Mouse (Mus musculus): ENCODE data around the gene Dad1.
"Not testable (repeated sequence)": the region's sequence is repeated elsewhere in the genome, so short reads cannot be mapped to it uniquely, and the experiment has no call there.

Dad1 gene

DNA sequence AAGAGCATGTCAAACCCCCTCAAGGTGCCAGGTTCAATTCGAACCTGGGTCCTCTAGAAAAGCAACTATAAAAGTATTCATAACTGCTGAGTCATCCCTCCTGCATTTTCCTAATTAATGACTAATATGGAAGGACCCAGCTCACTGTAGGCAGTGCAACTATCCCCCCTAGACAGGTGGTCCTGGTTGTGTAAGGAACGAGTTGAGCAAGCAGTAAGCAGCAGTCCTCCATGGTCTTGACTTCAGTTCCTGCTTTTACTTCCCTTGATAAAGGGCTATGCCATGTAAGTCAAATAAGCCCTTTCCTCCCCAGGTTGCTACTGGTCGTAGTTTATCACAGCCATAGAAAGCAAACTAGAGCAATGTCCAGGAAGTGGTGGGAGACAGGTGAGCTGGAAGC, 7.7 kb downstream of the Dad1 start:
- no peak for DNase-seq (ENCODE audit: low read depth, low spot score)

DNA sequence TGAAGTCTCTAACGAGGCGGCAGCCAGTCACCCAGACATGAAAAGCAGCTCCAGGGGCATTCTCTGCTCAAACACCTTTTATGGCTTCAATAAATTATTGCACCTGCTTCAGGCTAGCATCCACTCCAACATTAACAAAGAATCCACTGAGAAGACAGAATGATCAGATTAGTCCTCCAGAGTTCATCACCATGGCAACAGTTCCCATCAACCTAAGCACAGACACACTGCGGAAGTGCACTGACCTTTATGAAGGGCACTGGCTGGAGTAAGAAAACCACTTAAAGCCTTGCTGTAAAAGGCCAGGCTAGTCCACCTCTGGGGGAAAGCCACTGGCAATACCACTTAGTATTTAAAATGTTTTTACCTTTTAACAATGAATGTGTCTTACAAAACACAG, 9.7 kb downstream of the Dad1 start:
- DNase-seq (ENCODE audit: low read depth, low spot score), result no peak

DNA sequence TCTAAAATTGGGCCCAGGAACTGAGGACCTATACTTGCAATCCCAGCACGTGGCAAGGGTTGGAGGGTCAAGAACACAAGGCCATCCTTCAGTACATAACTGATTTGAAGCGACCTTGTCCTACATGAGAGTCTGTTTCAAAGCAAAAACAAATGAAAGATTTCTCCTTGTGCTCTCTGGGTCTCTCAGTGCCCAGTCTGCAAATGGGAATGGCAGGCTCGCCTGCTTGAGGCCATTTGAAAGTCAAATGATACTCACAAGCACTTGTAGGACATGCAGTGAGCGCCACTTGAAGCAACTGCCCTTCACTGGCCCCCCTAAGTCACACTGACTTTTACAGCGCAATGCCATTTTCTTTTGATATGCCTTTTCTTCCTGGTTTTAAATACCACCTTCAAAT, 13.4 kb downstream of the Dad1 start:
- no peak for DNase-seq (ENCODE audit: low read depth, low spot score)

DNA sequence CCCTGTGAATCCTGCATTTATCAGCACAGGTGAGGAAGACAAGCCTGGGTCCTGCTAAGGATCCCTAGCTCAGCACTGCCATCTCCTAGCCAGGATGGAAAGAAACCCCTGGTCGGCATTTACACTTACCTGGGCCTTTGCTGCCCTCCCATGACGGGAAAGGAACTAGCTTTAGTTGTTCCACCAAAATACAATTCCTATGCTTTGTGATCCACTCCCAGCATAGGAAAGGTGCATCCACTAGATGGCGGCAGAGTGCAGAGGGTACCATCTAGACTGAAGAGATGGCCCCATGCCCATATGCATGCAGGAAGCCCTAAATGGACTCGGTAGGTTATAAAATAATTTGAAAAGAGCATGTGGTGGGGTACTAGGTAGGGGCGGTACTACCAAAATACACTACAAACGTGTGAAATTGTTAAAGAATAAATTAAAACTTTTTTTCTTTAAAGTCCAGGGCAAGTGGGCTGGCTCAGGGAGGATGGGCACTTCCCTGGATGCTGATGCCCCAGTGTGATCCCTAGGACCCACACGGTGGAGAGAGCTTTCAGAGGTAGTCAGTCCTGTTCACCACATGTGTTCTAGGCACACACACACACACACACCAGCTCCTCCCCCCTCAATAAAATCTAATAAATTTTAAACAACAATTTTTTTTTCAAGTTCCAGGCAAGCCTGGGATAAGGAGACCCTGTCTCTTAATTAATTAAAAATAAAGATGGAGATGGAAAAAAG, 14.7 kb downstream of the Dad1 start:
- peak; percentile 63 for DNase-seq (ENCODE audit: low read depth, low spot score)

DNA sequence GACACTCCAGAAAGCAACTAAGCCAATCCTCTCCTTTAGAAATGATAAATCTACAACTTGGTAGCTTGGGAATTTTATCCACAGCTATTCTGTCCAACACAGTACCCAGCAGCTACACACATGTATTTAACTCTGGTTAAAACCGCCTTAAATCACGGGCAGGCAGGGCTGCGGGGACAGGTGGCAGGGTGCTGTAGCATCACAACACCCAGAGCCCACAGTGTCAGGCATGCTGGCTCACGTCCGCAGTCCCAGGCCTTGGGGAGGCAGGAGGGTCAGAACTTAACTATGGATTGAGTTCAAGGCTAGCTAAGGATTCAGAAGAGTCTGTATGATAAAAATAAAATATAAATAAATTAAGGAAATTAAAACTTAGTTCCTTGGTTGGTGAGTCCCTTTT, 17.0 kb downstream of the Dad1 start:
- no peak for DNase-seq (ENCODE audit: low read depth, low spot score)

DNA sequence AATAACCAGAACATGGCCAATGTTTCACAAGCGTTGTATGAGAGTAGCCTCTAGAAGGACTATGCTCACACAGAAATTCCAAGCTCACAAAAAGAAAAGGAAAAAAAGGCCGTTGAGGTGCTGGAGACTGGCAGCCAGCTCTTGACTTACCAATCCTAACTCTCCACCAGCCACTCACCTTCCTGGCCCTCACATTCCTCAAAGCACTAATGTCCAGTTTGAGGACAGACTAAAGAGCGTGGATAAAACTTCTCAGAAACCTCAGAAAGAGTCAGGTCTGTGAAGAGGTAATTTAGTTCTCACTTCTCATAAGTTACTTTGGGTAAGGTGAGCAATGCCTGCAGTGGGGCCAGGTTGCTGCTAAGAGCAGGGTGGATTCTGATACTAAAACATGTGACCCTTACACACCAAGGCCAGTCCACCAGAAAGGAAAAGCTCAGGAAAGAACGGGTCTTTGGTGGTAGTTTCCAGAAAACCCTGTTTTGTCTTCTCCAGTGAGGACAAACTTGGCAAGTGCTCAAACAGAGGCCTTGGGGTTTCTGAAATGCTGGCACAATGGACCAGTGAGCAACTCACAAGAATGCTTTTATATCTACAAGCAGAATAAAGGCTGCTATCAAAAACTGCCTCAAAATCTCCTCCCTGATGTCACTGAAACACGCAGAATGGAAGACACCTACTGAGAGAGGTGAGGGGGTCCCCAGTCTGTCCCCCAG, 17.9 kb downstream of the Dad1 start:
- no peak for DNase-seq (ENCODE audit: low read depth, low spot score)

DNA sequence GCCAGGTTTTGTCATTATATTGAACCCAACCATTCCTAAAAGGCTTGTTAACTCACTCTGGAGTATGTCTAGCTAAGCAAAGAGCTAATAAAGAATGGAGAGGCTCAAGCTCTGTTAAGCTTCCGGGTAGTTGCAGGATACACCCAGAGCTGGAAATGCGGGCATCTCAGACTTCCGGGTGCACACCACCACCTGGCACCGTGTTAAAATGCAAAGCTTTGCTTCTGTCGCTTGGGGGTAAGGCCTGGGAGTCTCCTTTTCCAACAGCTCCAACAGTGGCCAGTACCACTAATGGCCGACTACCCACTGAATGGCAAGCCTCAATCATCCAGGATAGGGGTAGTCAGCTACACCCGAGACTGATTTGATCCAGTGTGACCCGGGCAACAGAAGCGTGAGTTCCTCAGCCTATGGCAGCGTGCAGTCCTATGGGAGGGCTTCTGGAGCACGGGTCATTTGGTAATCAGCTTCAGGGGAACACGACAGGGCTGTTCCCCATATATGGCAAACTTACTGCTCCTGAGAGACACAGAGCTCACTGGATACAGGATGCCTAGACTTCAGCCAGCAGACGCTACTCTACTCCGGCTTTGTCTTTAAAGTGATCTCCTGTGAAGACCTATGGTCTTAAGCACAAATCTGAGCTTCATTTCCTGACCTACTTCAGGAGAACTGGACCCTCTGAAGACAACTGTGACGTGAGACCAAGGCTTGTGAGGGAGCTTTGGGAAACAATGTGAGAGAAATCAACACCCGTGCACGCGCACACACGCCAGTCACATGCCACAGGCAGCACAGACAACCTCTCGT, 19.5 kb downstream of the Dad1 start:
- DNase-seq (ENCODE audit: low read depth, low spot score), result no peak

DNA sequence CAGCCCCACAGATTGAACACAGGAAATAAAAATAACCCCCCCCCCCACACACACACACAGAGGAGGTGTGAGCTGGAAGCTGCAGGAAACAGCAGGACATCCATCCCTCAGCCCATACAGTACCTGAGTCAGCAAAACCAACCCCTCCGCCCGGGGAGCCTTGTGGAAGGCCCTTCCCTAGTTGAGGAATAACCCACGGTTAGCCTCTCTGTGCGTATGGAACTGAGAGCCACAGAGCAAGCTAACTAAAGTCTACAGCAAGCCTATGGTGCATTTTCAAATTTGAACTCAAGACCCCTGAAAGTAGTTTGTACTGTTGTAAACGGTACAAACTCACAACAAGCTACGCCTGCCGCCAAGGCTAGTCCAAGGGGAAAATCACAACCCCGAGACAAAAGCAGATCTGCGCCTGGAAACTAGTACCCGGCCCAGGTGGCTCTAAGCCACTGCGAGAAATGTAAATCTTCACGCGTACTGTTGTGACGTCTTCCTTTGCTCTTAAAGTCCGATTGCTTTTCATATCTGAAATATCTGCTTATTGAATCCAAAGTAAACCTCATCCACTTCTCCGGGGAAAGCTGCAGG, 20.3 kb downstream of the Dad1 start:
- DNase-seq (ENCODE audit: low read depth, low spot score), result no peak

DNA sequence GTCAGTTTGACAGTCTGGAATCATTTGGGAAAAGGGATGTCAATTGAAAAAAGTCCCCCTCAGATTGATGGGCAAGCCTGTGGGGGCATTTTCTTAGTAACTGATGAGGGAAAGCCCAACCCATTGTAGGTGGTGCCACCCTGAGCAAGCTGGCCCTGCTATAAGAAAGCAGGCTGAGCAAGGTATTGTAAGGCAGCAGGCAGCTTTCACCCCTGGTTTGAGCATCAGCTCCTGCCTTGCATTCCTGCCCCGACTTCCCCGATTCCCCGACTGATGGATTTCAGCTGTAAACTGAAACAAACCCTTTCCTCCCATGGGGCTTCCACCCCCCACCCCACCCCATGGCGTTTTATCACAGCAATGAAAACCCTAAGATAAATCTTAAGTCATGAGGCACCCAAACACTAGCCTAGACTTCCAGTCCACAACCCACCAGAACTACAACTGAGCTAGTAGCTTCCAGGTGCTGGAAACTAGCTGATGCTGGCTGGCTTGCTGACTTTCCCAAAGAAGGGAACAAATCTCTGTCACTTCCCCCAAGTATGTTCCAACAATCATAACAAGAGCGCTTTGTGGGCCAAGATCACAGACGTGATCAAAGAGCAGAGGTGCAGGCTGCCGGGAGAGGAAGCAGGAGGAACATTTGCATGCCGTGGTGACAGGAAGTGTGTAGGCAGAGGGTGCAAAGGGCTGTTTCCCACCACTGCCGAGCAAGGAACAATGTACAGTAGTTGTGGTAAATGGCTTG, 20.9 kb downstream of the Dad1 start:
- DNase-seq (ENCODE audit: low read depth, low spot score), result no peak

DNA sequence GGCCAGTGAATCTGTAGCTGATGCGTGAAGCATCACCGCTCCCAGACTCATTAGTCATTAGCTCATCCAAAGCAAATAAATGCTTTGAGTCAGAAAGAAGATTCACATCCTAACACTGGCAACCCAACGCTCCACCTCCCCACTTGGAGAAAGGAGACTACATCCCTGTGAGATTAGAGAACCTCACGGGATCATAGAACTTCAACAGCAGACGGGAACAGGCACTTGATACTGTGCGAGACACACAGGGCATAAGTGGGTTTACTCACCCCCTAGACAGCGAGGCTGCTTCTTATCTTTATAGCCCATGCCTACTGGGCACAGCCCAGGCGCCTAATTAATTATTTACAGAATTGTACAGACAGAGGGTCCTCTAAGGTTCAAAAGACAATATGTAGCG, 21.8 kb downstream of the Dad1 start:
- DNase-seq (ENCODE audit: low read depth, low spot score), result no peak

DNA sequence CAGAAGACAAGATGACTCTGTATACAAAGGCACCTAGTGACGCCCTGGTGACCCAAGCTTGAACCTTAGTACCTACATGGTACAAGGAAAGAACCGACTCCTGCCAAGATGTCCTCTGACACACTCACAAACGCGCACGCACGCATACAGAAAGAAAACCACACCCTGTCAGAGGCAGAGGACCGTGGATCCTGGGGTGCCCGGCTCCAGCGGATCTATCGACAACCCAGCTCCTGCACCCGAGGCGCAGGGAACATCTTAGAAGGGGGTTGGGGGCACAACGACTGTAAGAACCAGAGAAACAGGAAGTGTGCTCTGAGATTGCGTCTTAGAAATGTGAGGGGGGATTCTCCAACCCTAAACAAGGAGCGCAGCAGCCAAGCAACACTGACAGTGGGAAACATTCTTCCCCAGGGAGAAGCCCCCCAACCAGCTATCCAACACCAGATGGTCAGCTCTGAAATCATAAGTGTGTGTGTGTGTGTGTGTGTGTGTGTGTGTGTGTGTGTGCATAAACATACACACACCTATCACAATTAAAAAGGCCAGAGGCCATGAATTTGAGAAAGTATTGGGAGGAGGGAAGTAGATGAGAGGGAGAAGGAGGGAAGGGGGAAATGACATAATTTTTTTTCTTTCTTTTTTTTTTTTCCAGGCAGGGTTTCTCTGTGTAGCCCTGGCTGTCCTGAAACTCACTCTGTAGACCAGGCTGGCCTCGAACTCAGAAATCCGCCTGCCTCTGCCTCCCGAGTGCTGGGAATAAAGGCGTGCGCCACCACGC, 22.5 kb downstream of the Dad1 start:
- no peak for DNase-seq (ENCODE audit: low read depth, low spot score)

DNA sequence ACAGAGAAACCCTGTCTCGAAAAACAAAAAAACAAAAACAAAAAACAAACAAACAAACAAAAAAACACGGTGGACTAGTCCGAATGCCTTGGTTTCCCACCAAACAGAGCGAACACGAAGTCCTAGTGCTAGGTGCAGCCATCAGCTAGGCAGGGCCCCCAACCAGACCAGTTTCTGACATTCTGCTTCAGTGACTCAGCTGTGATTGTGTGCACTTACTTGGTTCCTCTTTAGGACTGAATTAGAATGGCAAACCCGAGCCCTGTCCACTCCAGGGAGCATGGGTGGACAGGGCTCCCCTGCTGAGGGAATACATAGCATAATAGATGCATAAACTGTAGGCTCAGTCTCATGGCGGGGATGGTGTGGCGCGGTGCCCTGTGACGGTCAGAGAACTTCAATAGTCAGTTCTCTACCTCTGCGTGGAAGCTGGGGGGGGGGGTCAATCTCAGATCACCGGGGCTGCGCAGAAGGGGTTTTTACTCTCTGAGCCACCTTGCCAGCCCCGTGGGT, 23.2 kb downstream of the Dad1 start:
- DNase-seq (ENCODE audit: low read depth, low spot score), result no peak

DNA sequence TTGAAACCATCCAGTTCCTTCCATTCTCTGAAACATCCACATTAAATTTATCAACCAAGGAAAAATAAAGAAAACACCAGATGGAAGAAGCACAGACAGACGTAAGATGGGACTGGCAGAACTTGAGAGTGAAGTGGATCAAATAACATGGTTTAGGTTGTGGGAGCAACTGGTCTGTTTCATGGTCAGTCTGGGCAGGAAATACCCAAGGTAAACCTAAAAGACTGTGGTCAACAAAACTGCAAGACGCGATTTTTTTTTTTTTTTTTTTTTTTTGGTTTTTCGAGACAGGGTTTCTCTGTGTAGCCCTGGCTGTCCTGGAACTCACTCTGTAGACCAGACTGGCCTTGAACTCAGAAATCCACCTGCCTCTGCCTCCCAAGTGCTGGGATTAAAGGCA, 24.1 kb downstream of the Dad1 start:
- not testable (repeated sequence) for DNase-seq (ENCODE audit: low read depth, low spot score)

DNA sequence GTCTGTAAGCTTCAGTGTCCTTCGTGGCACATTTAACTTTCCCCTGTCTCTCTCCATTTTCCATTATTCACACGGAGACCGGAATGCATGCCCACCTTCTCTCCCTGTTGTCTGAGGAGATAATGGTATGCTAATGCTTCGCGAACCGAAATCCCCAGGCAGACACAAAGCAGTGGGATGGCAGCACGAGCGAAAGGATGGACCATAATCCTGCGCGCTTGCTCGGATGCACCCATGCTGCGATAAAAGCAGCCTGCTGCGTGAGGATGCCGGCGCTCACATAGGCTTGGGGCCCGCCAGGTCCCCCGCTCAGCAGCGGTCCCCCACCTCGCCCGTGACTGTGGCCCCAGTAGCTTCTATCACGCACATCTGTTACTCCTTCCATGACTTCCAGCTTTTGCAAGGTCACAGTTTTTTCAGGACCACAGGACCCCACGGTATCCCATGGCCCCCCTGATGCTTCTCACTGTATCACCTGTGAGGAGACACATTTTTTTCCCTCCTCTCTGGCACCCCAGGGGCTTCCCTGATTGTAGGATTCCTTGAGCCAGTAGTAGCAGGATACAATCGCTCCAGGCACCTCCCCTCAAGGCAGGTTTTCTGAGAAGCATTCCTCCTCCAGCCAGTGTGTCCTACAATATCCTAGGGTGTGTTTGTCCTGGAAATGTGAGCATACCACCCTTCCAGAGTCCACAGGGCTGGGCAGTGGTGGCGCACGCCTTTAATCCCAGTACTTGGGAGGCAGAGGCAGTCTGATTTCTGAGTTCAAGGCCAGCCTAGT, 24.8 kb downstream of the Dad1 start:
- DNase-seq (ENCODE audit: low read depth, low spot score), result no peak

DNA sequence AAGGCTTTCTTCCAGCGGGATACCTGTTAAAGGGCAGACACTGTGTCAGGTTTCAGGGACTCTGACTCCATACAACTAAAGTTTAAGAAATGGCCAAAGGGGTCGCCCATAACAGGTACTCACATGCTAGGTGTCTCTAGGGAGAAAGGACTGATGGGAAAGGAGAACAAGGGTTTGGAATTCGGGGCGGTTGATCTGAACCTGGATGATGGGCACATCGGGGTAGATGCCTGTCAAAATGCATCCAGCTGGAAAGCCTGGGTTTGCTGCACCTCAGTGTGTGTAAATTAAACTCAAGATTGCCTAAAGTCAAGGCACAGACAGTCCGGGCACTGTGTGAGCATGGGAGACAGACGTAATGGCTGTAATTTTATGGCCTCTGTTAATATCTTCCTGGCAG, 25.4 kb downstream of the Dad1 start:
- no peak for DNase-seq (ENCODE audit: low read depth, low spot score)

DNA sequence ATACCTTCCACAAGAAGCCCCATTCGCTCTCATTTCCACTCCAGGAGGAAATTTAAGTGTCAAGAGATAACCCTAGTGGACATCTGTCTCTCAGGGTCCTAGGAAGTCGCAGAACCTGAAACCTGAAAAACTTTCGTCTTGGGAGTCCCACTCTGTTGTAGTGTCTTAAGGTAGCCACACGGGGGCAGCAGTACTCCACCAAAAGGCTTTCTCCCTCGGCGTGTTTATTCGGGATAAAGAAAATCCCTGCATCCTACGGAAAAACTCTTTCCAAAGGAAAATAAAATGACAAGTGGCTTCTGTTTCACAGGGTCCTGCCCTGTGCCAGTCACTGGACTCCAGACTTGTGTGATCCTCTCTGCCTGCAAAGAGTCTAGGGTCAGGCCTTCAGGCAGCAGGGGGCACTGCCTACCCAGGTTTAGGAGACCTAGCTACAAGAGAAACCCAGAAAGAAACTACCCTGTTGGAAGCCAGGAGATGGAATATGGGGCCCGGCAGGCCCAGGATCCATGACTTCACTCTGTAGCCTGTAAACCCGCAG, 25.9 kb downstream of the Dad1 start:
- DNase-seq (ENCODE audit: low read depth, low spot score), result peak; percentile 49

DNA sequence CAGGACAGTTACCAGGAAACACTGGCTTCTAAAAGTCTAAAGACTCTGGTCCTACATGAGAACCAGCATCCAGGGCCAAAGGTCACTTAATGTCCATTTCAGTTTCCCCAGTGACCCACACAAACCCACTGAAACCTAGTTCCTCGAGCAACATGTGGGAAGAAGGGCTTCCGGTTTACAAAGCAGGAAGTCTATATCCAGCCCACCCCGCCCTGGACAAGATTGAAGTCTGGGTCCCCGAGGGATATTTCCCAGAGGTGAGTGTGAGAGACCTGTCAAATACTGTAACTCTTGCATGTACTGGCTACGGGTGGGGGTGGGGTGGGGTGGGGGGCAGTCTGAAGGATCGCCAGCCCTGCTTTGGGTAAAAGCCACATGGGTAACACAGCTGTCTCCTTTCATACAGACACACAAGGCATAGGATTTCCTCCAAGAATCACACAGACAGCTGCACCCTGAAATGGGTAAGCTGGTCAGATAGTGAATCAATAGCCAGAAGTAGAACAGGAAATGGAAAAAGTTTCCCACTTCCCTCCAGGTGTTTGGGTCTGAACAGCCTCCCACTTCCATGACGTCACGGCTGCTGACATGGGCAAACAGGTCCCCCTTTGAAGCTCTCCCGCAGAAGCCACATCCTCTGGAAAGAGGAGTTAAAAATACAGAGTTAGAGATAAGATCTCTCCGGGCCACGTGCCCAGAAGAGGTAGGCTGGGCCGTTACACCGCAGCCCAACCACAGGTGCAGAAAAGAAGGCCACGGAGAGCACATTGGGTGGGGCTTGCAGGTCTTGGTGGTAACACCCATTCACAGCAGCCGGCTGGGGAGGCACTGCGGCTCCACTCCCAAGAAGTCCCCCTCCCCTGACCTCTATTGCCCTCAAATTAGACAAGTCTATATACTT, 26.7 kb downstream of the Dad1 start:
- DNase-seq (ENCODE audit: low read depth, low spot score), result no peak

DNA sequence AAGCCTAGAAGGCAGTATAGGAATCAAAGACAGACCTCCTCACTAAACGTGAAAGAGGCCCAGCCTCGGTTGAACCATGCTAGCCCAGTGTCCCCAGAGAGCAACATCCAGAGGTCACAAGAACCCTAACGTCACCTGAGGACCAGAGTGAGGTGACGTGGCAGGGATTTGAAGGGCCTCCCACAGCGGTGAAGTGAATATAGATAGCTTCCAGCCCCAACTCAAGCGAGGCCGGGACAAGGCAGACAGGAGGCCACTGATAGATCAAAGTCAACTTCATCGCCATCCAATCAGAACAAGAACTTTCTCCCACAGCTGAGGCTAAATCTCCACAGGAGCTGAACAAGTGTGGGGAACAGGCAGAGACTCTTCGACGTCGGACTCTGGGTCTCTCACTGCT, 28.2 kb downstream of the Dad1 start:
- no peak for DNase-seq (ENCODE audit: low read depth, low spot score)

Data from retina, postnatal 7 days (tissue).